Mouse (Mus musculus) kidney, adult 2 months (tissue): ENCODE results near the gene Naa30.
"Not testable (repeated sequence)": the region's sequence is repeated elsewhere in the genome, so short reads cannot be mapped to it uniquely, and the experiment has no call there.

Experiments used
- CTCF ChIP-seq: fragments of 200-500 bp; conservative IDR thresholded peaks from 2 replicates; pipeline ENCODE4 v1.5.1; 2011; ENCODE audit warnings: low read depth, mild to moderate bottlenecking, control low read depth, low read length, moderate library complexity, mixed read lengths; ENCODE audit not compliant: insufficient read depth, insufficient read length
- POLR2A ChIP-seq: fragments of 200-500 bp; IDR thresholded peaks from one replicate; pipeline ENCODE4 v1.6.1; 2011; ENCODE audit warnings: low read depth, low read length, control low read depth

- TF ChIP-seq CTCF, POLR2A: not testable (repeated sequence)
These were observed 47.5 kb downstream of the Naa30 start for GRCm38 (mm10) chr14:49219466-49220022.
